Mouse (Mus musculus): Measurements from ENCODE around the gene Cadm2.
A peak's percentile ranks its signal among the peaks of the same experiment; 100 is the strongest.

The Cadm2 gene

GRCm38 (mm10) chr16:67620826-67621505 is at the start of gene Cadm2:
TSS of gene Cadm2 (minus strand) at chr16:67620908.
- DNase-seq (ENCODE audit: low spot score), result peak; percentile 34

GRCm38 (mm10) chr16:67646930-67647329 is 26.2 kb upstream of the Cadm2 start:
- no peak for DNase-seq (ENCODE audit: low spot score)

- no peak for DNase-seq (ENCODE audit: low spot score)
These were observed 22.9 kb upstream of the Cadm2 start for GRCm38 (mm10) chr16:67643651-67644050.

- no peak for DNase-seq (ENCODE audit: low spot score)
These were observed 564 bp downstream of the Cadm2 start for GRCm38 (mm10) chr16:67619906-67620781.

- DNase-seq (ENCODE audit: low spot score), result no peak
These were observed 1.3 kb downstream of the Cadm2 start for GRCm38 (mm10) chr16:67619416-67619815.

- no peak for DNase-seq (ENCODE audit: low spot score)
These were observed 1.9 kb downstream of the Cadm2 start for GRCm38 (mm10) chr16:67618817-67619216.

- no peak for DNase-seq (ENCODE audit: low spot score)
These were observed 2.9 kb downstream of the Cadm2 start for GRCm38 (mm10) chr16:67617811-67618210.

GRCm38 (mm10) chr16:67617256-67617655 is 3.5 kb downstream of the Cadm2 start:
- no peak for DNase-seq (ENCODE audit: low spot score)

GRCm38 (mm10) chr16:67613876-67614275 is 6.8 kb downstream of the Cadm2 start:
- DNase-seq (ENCODE audit: low spot score), result no peak

- DNase-seq (ENCODE audit: low spot score), result no peak
These were observed 9.6 kb downstream of the Cadm2 start for GRCm38 (mm10) chr16:67610904-67611681.

GRCm38 (mm10) chr16:67609116-67609515 is 11.6 kb downstream of the Cadm2 start:
- no peak for DNase-seq (ENCODE audit: low spot score)

GRCm38 (mm10) chr16:67608499-67608898 is 12.2 kb downstream of the Cadm2 start:
- DNase-seq (ENCODE audit: low spot score), result no peak

- DNase-seq (ENCODE audit: low spot score), result no peak
These were observed 15.0 kb downstream of the Cadm2 start for GRCm38 (mm10) chr16:67605661-67606060.

GRCm38 (mm10) chr16:67599981-67600380 is 20.7 kb downstream of the Cadm2 start:
- no peak for DNase-seq (ENCODE audit: low spot score)

GRCm38 (mm10) chr16:67598841-67599240 is 21.9 kb downstream of the Cadm2 start:
- DNase-seq (ENCODE audit: low spot score), result no peak

GRCm38 (mm10) chr16:67591015-67591414 is 29.7 kb downstream of the Cadm2 start:
- no peak for DNase-seq (ENCODE audit: low spot score)

GRCm38 (mm10) chr16:67578842-67579517 is 41.7 kb downstream of the Cadm2 start:
- no peak for DNase-seq (ENCODE audit: low spot score)

GRCm38 (mm10) chr16:67575557-67575956 is 45.2 kb downstream of the Cadm2 start:
- no peak for DNase-seq (ENCODE audit: low spot score)

- no peak for DNase-seq (ENCODE audit: low spot score)
These were observed 93.7 kb downstream of the Cadm2 start for GRCm38 (mm10) chr16:67526992-67527391.

- DNase-seq (ENCODE audit: low spot score), result no peak
These were observed 95.8 kb downstream of the Cadm2 start for GRCm38 (mm10) chr16:67524878-67525277.

GRCm38 (mm10) chr16:67518311-67518710 is 102.4 kb downstream of the Cadm2 start:
- DNase-seq (ENCODE audit: low spot score), result no peak

- no peak for DNase-seq (ENCODE audit: low spot score)
These were observed 105.2 kb downstream of the Cadm2 start for GRCm38 (mm10) chr16:67515549-67515948.
